Mouse (Mus musculus): ENCODE measurements around the gene Golga2.

DNA sequence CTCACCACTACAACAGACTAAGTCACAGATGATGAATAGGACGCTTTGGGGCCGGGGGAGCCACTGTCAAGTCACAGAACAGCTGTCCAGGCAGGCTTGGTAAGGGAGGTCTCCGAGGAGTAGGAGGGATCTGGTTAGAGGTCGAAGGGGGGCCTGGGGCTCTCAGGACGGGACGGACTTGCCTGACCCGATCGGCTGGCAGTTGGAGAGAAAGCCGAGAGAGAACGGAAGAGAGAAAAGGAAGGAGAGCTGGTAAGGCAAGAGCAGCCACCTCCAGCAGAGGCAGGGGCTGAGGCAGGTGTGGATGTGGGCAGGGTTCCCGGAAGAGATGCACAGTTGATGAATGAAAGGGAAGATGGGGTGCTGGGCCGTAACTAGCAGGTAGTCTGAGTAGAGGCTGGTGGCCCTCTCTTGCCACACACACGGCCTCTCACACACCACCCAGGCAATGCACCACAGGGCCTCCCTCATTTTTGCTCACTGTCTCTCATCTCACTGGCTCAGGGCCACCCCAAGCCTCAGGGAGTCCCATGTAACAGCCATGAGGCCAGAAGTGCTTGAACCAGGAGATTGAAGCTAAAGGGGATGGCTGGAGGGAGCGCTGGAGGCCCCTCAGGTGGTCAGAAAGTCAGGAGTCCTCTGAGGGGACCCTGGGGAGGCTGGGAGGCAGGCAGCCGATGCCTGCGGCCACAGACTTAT is 21.8 kb downstream of the Golga2 start:
- TF ChIP-seq CTCF (IDR thresholded peaks at IDR 0.05; ENCODE audit: borderline replicate concordance, extremely low read depth, insufficient read depth, insufficient read length): no peak
- TF ChIP-seq POLR2A (IDR thresholded peaks at IDR 0.05; ENCODE audit: borderline replicate concordance, extremely low read depth, insufficient read depth, insufficient read length, poor library complexity, severe bottlenecking): no peak

Measured in brain, embryonic 14.5 days (tissue).